Mouse (Mus musculus): Measurements from ENCODE around the gene Zbtb49. TPM values are rescaled to one million over a fixed set of nuclear protein-coding genes. Genes with fewer than 3 reads are reported as not detected.

The Zbtb49 gene
- total RNA-seq, 2 experiments from 2014 or later = 4.0 to 6.0 TPM

Other genes with a start within 250 kb of the Zbtb49 start
- 22.8 and 28.6 TPM in 2 replicates for gene Stx18, start 181.7 kb downstream of the Zbtb49 start, total RNA-seq (2015)
- gene Stx18, start 181.7 kb downstream of the Zbtb49 start, total RNA-seq (2017) = 36.1 and 49.0 TPM in 2 replicates
- gene Nsg1, start 60.5 kb downstream of the Zbtb49 start, total RNA-seq (2015) = 0.39 TPM in 1 of 2 replicates, not detected in the other
- gene Nsg1, start 60.5 kb downstream of the Zbtb49 start, total RNA-seq (2017) = 1.2 TPM in 1 of 2 replicates, not detected in the other
- gene Lyar, start within 50 bp of the Zbtb49 start, total RNA-seq (2015) = 27.6 and 33.7 TPM in 2 replicates
- 28.1 and 45.1 TPM in 2 replicates for gene Lyar, start within 50 bp of the Zbtb49 start, total RNA-seq (2017)
- gene Tmem128, start 39.7 kb upstream of the Zbtb49 start, total RNA-seq (2015) = 95.8 and 96.8 TPM in 2 replicates
- gene Tmem128, start 39.7 kb upstream of the Zbtb49 start, total RNA-seq (2017) = 32.3 and 34.5 TPM in 2 replicates
- not detected in 2 replicates for gene Otop1, start 55.5 kb upstream of the Zbtb49 start, total RNA-seq (2015)
- not detected in 2 replicates for gene Otop1, start 55.5 kb upstream of the Zbtb49 start, total RNA-seq (2017)
- gene Drd5, start 98.9 kb upstream of the Zbtb49 start, total RNA-seq (2015) = not detected in 2 replicates
- not detected in 2 replicates for gene Drd5, start 98.9 kb upstream of the Zbtb49 start, total RNA-seq (2017)